Mouse (Mus musculus): ENCODE results near the gene Armc10.

DNA sequence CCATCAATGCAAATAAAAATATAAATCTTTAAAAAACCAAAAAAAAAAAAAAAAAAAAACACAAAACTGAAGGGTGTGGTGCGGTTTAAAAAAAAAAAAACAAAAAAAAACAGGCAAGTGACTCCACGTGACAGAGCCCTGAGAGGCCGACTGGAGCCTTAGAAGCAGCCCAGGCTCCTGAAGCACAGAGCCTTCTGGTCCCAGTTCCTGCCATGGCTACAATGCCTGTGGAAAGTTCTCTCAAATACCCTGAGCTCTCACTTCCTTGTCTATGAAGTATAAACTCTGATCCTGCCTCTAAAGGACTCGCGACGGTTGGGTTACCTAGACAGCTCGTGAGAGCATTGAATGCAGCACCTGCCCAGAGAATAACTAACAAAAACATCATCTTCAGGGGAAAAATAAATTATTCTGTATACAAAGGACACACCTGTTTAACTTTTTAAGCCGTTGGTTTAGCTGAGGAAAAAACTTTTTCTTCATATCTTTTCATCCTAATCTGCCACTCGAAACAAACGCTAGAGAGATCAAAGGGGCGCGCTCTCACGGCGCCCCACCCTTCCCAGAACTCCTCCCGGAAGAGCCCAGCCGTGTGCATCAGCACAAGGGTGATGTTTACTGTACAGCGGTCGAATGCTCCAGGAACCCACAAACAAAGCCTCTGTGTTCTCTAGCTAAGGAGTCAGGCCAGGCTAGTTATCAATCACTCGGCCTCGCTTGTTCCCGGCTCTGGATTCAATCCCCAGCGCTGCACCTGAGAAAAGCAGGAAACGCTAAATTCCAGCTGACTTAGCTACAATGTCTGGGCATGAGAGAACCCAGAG lies 27.4 kb downstream of the Armc10 start:
- TF ChIP-seq CTCF (IDR thresholded peaks at IDR 0.05; ENCODE audit: low read depth, low read length) (no peak), POLR2AphosphoS5 (IDR thresholded peaks at IDR 0.05; ENCODE audit: insufficient replicate concordance, low read depth, low read length) (no peak), TAL1 (conservative IDR thresholded peaks at IDR 0.05; ENCODE audit: low read depth, low read length) (no peak), GATA1 (IDR thresholded peaks at IDR 0.05; ENCODE audit: borderline replicate concordance, low read length) (no peak), GATA2 (IDR thresholded peaks at IDR 0.05; ENCODE audit: borderline replicate concordance, low read depth, low read length) (no peak)
